Mouse (Mus musculus) spleen, postnatal 4 days (tissue): ENCODE results near the gene Foxn3.
A peak's percentile ranks its signal among the peaks of the same experiment; 100 is the strongest.

Source experiments
- DNase-seq, 2 experiments: peaks; one replicate each; pipeline ENCODE4 v3.0.0; 2022; ENCODE audit warnings: low spot score in 2 of 2

The Foxn3 gene

GRCm38 (mm10) chr12:99256463-99256862, 306.9 kb downstream of the Foxn3 start:
- DNase-seq, result no peak

- no peak for DNase-seq
These were observed 308.9 kb downstream of the Foxn3 start for GRCm38 (mm10) chr12:99254436-99254835.

DNA sequence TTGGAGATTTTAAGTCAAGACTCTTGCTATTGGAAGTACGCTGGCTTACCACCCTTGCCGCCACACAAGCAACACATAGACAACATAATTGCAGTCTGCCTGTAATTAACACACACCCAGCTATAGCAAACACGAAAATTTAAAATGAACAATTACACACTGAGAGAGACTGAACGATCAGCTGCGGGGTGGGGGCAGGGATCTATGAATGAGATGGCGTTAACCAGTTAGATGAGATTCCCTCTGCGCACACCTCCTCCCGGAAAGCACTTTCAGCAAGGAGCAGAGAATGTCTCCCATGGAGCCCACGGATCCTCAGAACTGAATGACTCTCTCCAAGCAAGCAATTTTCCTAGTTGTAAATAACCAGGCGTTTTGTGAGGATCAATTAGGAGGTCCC, 309.8 kb downstream of the Foxn3 start:
- DNase-seq, result no peak

GRCm38 (mm10) chr12:99248606-99249005, 314.8 kb downstream of the Foxn3 start:
- DNase-seq, result no peak

DNA sequence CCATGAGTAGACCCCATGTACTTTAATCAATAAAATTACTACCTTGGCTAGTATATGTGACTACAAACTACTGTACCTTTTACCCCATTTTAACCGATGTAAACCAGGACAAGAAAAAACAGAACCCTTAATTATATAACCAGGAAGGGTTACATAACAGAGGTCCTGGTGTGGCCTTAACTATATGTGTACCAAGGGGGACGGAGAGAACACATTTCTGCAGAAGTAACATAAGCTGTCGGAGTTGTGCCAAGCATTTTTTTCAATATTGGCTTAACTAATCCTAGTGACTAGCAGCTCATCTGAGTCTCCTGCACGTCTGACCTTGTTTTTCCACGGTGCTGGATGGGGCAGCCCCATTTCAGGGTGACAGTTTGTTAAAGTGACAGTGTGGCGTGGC, 315.4 kb downstream of the Foxn3 start:
- no peak for DNase-seq

DNA sequence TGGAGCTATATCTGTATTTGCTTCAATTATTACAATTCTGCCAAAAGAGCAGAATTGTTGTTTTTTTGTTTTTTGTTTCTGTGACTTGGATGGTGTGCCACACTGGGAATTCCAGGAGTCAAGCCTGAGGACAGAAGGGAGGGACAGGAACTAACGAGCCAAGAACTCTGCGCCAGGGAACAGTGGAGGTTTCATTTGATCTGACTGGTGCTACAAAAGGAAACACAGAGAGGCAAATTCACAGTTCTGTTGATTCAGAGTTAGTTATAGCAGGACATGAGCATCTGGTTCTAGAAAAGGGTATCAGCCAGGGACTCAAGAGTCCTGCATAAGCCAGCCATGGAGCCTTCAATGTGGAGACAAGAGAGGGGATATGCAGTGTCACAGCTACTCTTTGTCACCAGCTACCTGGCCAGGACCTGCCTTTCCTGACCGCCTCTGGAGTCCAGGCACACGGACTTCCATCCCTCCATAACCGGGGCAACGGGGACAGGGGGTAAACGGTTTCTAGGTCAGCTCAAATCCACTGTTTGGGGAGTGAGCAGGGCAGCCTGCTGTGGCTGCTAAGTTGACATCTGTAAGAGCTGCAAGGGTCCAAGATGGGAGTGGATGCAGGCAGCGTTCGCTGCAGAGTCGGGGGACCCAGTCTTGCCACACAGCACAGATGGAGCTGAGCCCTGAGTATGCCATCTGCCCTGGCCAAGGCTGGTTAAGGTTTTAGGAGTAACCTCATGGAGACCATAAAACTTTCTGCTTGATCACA, 316.2 kb downstream of the Foxn3 start:
- DNase-seq, result no peak

GRCm38 (mm10) chr12:99244673-99245072, 318.7 kb downstream of the Foxn3 start:
- no peak for DNase-seq

- no peak for DNase-seq
These were observed 319.1 kb downstream of the Foxn3 start for GRCm38 (mm10) chr12:99244264-99244663.

GRCm38 (mm10) chr12:99243316-99243715, 320.1 kb downstream of the Foxn3 start:
- DNase-seq, result no peak

GRCm38 (mm10) chr12:99240185-99240726, 323.1 kb downstream of the Foxn3 start:
- DNase-seq, result no peak

GRCm38 (mm10) chr12:99239735-99240134, 323.6 kb downstream of the Foxn3 start:
- DNase-seq, result no peak

GRCm38 (mm10) chr12:99237497-99237896, 325.9 kb downstream of the Foxn3 start:
- DNase-seq, result no peak

GRCm38 (mm10) chr12:99234346-99234745, 329.0 kb downstream of the Foxn3 start:
- no peak for DNase-seq

GRCm38 (mm10) chr12:99233386-99233785, 330.0 kb downstream of the Foxn3 start:
- no peak for DNase-seq

- no peak for DNase-seq
These were observed 330.9 kb downstream of the Foxn3 start for GRCm38 (mm10) chr12:99232478-99232877.

DNA sequence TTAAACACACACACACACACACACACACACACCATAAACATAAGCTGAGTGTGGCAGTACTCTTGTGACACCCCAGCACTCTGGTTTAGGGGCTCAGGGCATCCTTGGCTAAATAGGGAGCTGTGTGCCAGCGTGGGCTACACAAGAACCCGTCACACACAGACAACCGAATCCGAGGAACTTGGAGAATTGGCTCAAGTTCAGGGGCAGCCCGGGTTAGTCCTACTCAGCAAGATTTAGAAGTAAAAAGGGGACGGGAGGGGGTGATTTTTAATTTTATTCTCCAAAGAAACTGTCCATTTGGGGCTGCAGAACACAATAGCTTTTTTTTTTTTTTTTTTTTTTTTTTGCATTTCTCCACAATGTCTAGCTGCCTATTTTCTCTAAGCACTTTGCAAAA, 332.1 kb downstream of the Foxn3 start:
- no peak for DNase-seq

DNA sequence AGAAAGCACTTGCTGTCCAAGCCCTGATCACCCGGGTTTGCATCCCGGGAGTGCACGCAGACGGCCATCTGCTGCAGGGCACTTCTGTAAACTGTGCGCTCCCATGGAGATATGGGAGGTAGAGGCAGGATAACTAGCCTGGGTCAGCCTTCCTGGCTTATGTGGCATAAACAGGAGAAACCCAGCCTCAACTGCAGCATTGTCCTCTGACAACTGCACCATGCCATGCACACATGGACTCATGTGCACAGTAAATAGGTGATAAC, 332.7 kb downstream of the Foxn3 start:
- no peak for DNase-seq

GRCm38 (mm10) chr12:99229973-99230782, 333.2 kb downstream of the Foxn3 start:
- DNase-seq, result no peak

DNA sequence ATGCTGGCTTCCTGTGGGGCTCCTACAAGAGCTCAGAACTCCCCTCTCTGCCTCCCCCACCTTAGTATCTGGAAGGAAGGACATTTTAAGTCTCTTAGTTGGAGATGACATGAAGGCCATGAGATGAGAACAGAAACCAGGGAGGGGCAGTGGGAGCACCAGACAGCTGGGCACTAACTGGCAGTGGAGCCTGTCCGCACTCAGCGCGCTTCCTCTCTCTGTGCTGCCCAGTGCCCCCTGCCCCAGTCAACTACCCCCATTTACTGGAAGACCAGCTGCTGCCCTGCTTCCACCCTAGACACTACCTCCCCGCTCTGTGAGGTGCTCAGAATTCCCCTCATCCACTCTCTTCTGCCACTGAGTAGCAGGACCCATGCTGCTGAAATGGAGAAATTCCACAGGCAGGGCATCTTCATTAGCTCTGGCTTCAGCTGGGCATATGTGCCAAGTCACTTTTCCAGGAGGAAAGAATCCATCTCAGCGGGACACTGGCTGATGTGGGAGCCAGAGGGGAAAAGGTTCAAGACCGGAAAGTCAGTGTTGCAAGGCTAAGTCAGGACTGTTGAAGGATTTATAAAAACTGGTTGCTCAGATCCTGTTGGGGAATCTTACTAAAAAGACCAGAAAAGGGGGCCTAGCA, 335.9 kb downstream of the Foxn3 start:
- peak in 1 of 2 experiments; percentile 16 for DNase-seq

- peak; percentile 27 to 69 for DNase-seq
These were observed 338.3 kb downstream of the Foxn3 start for GRCm38 (mm10) chr12:99224863-99225603.

- DNase-seq, result no peak
These were observed 342.1 kb downstream of the Foxn3 start for GRCm38 (mm10) chr12:99221087-99221846.
